Mouse (Mus musculus) heart, embryonic 11.5 days (tissue): Measurements from ENCODE around the gene Fzd7. TPM values are rescaled to one million over a fixed set of nuclear protein-coding genes. Genes with fewer than 3 reads are reported as not detected.

Experiments
- ATAC-seq: fragments of 200-750 bp; cut with Nextera tagmentation; replicated peaks from 2 replicates; pipeline ENCODE4 v1.8.0; 2017; ENCODE audit warnings: moderate library complexity; ENCODE audit not compliant: insufficient number of reproducible peaks, low FRiP score, low TSS enrichment
- H3K27ac ChIP-seq: fragments of 300-500 bp; sonication (generic); 2 replicates; pipeline ENCODE4 v1.5.1; 2014; ENCODE audit warnings: mild to moderate bottlenecking, low read depth, low read length
- H3K27me3 ChIP-seq: fragments of 300-500 bp; sonication (generic); 2 replicates; pipeline ENCODE4 v1.6.1; 2014; ENCODE audit warnings: mild to moderate bottlenecking, low read length, mixed read lengths; ENCODE audit not compliant: control insufficient read depth, insufficient read depth
- H3K36me3 ChIP-seq: fragments of 300-500 bp; sonication (generic); 2 replicates; pipeline ENCODE4 v1.6.1; 2014; ENCODE audit warnings: mild to moderate bottlenecking, low read length, moderate library complexity, mixed read lengths; ENCODE audit not compliant: control insufficient read depth, insufficient read depth
- H3K4me1 ChIP-seq: fragments of 300-500 bp; sonication (generic); 2 replicates; pipeline ENCODE4 v1.6.1; 2014; ENCODE audit warnings: low read length; ENCODE audit not compliant: control insufficient read depth, insufficient read depth
- H3K4me2 ChIP-seq: fragments of 300-500 bp; sonication (generic); 2 replicates; pipeline ENCODE4 v1.6.1; 2014; ENCODE audit warnings: mild to moderate bottlenecking, moderate library complexity
- H3K4me3 ChIP-seq: fragments of 300-500 bp; sonication (generic); 2 replicates; pipeline ENCODE4 v1.5.1; 2014; ENCODE audit warnings: low read depth, low read length
- H3K9ac ChIP-seq: fragments of 300-500 bp; sonication (generic); 2 replicates; pipeline ENCODE4 v1.6.1; 2014; ENCODE audit warnings: mild to moderate bottlenecking, low read depth, low read length, moderate library complexity
- H3K9me3 ChIP-seq: fragments of 300-500 bp; sonication (generic); replicated peaks from 2 replicates; pipeline ENCODE4 v1.6.1; 2016; ENCODE audit warnings: low read length; ENCODE audit not compliant: control insufficient read depth
- WGBS: fragments of 180-500 bp; shearing (Covaris S2); extraction: QIAGEN DNeasy Blood & Tissue Kit; methylation state at CpG from one replicate; pipeline ENCODE4 v1.1.7; 2014; ENCODE audit not compliant: insufficient replicate concordance; 5-methylcytosine and 5-hydroxymethylcytosine counted together
- polyA plus RNA-seq: library from polyadenylated mRNA; unstranded; fragments of >200 nt; fragmentation: Nextera tagmentation; extraction: Ambion mirVana; gene quantifications from 2 replicates; pipeline ENCODE4 v1.2.1, GENCODE M21; 2014

Gene Fzd7
- polyA plus RNA-seq: 4.5 and 6.0 TPM in 2 replicates

- Histone ChIP-seq H3K27ac (peak within 1 kb of the TSS; percentile 89), H3K9ac (peak within 1 kb of the TSS; percentile 83), H3K4me2 (peak within 1 kb of the TSS; percentile 80), H3K27me3 (peaks cover 19% of the 10 kb centered on the region), H3K9me3 (no peaks in the 10 kb centered on the region), H3K36me3 (no peaks in the 10 kb centered on the region; the same call in 1 of the 2 replicates), H3K4me3 (peak within 1 kb of the TSS; percentile 76), H3K4me1 (peaks cover 17% of the 10 kb centered on the region)
- peak; percentile 20; the same call in 1 of the 2 replicates for ATAC-seq
- under 1% methylated on average over 35 of the region's 35 CpGs for WGBS
Observed at GRCm38 (mm10) chr1:59482331-59482695, at the start of gene Fzd7. Gene Fzd7 (plus strand): TSS chr1:59482424.

GRCm38 (mm10) chr1:59433296-59433695, 48.9 kb upstream of the Fzd7 start:
- Histone ChIP-seq H3K4me3 (no peak overlapping the region), H3K27me3 (0 out of 2 replicates have a peak, but pooled peaks cover 3% of the 10 kb centered on the region), H3K9ac (no peak overlapping the region), H3K36me3 (no peaks in the 10 kb centered on the region), H3K9me3 (no peaks in the 10 kb centered on the region), H3K27ac (no peak overlapping the region), H3K4me1 (no peaks in the 10 kb centered on the region; the same call in 1 of the 2 replicates), H3K4me2 (no peak overlapping the region)
- no peak for ATAC-seq
- 49% methylated on average over 6 of the region's 6 CpGs for WGBS

DNA sequence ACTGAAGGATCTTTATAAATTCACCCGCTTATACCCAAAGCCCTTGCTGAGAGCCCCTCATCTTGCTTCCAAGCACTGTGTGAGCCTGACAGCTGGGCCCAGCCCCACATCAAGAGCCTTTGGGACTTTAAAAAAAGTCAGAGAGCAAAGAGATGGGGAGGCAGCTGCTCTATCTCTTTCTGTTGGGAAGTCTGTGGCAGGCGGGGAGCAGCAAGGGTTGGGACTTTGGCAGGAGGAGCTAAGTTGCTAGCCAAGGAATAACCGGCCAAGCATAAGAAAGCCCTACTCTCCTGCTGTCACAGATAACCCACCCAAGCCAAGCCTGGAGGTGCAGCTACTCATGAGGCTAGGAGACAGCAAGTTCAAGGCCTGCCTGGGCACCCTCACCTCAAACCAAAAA, 48.2 kb upstream of the Fzd7 start:
- 71% methylated on average over 3 of the region's 3 CpGs for WGBS
- H3K4me2 ChIP-seq: no peak overlapping the region
- no peak for ATAC-seq
- no peak overlapping the region for H3K9ac ChIP-seq
- H3K27me3 ChIP-seq: 0 out of 2 replicates have a peak, but pooled peaks cover 3% of the 10 kb centered on the region
- H3K4me3 ChIP-seq: no peak overlapping the region
- no peaks in the 10 kb centered on the region for H3K36me3 ChIP-seq
- H3K27ac ChIP-seq: no peak overlapping the region
- no peaks in the 10 kb centered on the region for H3K9me3 ChIP-seq
- H3K4me1 ChIP-seq: no peaks in the 10 kb centered on the region; the same call in 1 of the 2 replicates

DNA sequence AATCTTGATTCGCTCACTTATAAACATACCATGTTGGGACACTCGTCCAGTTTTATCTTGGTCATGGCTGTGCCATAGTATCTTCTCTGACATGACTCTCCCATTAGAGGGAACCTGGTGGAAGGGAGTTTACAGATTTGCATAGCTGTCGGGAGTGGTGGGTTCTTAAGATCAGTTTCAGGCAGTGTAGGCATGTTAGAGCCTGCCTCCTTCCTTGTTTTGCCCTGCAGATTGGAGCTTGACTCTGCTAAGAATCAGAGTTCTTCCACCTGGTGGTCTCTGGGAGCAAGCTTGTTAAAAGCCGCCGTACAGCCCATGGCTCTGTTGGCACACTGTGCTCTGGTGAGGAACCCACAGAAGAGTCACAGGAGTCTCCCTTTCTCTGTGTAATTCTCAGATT, 47.0 kb upstream of the Fzd7 start:
- H3K4me2 ChIP-seq: no peak overlapping the region
- ATAC-seq: no peak
- WGBS: 80% methylated on average over 5 of the region's 5 CpGs
- H3K9ac ChIP-seq: no peak overlapping the region
- no peak overlapping the region for H3K27ac ChIP-seq
- no peak overlapping the region for H3K4me3 ChIP-seq
- no peaks in the 10 kb centered on the region; the same call in 1 of the 2 replicates for H3K4me1 ChIP-seq
- H3K36me3 ChIP-seq: no peaks in the 10 kb centered on the region
- 0 out of 2 replicates have a peak, but pooled peaks cover 3% of the 10 kb centered on the region for H3K27me3 ChIP-seq
- H3K9me3 ChIP-seq: no peaks in the 10 kb centered on the region

DNA sequence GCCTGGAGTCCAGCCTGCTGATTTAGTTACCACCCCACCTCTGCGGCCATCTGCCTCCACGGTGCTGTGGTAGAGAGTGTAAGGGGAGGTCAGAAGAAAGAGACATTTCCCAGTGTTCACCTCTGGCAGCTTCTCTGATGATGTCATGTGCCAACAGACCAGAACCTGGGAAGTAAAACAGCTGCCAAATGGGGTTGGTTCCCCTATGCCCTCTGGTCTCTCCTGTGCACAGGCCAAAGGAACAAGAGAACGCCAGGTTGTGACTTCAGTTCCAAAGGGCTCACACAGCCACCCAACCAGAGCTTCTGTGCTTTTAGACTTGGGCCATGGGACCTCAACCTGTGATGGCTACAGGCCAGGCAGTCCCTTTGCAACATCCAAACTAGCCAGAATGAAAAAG, 45.9 kb upstream of the Fzd7 start:
- Histone ChIP-seq H3K27ac (no peak overlapping the region), H3K36me3 (no peaks in the 10 kb centered on the region), H3K27me3 (0 out of 2 replicates have a peak, but pooled peaks cover 3% of the 10 kb centered on the region), H3K4me2 (no peak overlapping the region), H3K4me3 (no peak overlapping the region), H3K9me3 (no peaks in the 10 kb centered on the region), H3K9ac (no peak overlapping the region), H3K4me1 (no peaks in the 10 kb centered on the region; the same call in 1 of the 2 replicates)
- ATAC-seq: no peak
- 72% methylated on average over 3 of the region's 3 CpGs for WGBS

GRCm38 (mm10) chr1:59437927-59438326, 44.3 kb upstream of the Fzd7 start:
- no peak for ATAC-seq
- H3K9me3 ChIP-seq: no peaks in the 10 kb centered on the region
- H3K9ac ChIP-seq: no peak overlapping the region
- H3K36me3 ChIP-seq: no peaks in the 10 kb centered on the region
- no peak overlapping the region for H3K27ac ChIP-seq
- H3K4me1 ChIP-seq: no peaks in the 10 kb centered on the region; the same call in 1 of the 2 replicates
- 44% methylated on average over 3 of the region's 3 CpGs for WGBS
- H3K4me2 ChIP-seq: no peak overlapping the region
- no peak overlapping the region for H3K4me3 ChIP-seq
- H3K27me3 ChIP-seq: 0 out of 2 replicates have a peak, but pooled peaks cover 3% of the 10 kb centered on the region

DNA sequence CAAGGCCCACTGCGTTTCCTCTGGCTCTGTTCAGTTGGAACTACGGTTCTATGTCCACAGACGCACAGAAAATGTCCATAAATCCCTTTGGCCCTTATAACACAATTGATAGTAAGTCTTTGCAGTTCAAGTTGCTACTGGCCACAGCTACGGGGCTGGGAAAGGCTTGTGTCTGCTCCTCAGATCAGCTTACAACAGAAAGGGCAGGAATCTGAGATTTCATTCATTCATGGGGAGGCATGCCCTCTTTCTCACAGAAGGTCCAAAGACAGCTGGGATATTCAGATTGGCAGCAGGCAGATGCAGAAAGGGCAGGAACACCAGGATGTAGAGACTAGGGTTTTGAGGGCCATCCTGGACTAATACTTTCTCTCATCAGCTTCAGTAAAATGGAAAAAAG, 43.9 kb upstream of the Fzd7 start:
- no peaks in the 10 kb centered on the region for H3K9me3 ChIP-seq
- ATAC-seq: no peak
- 0 out of 2 replicates have a peak, but pooled peaks cover 3% of the 10 kb centered on the region for H3K27me3 ChIP-seq
- H3K4me3 ChIP-seq: no peak overlapping the region
- no peak overlapping the region for H3K27ac ChIP-seq
- H3K9ac ChIP-seq: no peak overlapping the region
- no peaks in the 10 kb centered on the region for H3K36me3 ChIP-seq
- no peaks in the 10 kb centered on the region; the same call in 1 of the 2 replicates for H3K4me1 ChIP-seq
- WGBS: 57% methylated on average over 4 of the region's 4 CpGs
- H3K4me2 ChIP-seq: no peak overlapping the region

- H3K4me2 ChIP-seq: no peak overlapping the region
- no peaks in the 10 kb centered on the region for H3K9me3 ChIP-seq
- 68% methylated on average over 2 of the region's 2 CpGs for WGBS
- no peaks in the 10 kb centered on the region for H3K36me3 ChIP-seq
- no peak for ATAC-seq
- no peak overlapping the region for H3K27ac ChIP-seq
- H3K27me3 ChIP-seq: 0 out of 2 replicates have a peak, but pooled peaks cover 3% of the 10 kb centered on the region
- no peaks in the 10 kb centered on the region for H3K4me1 ChIP-seq
- H3K9ac ChIP-seq: no peak overlapping the region
- H3K4me3 ChIP-seq: no peak overlapping the region
Observed at GRCm38 (mm10) chr1:59439252-59439651, 43.0 kb upstream of the Fzd7 start.

GRCm38 (mm10) chr1:59439941-59440340, 42.3 kb upstream of the Fzd7 start:
- WGBS: 71% methylated on average over 1 of the region's 1 CpGs
- H3K4me2 ChIP-seq: no peak overlapping the region
- no peak for ATAC-seq
- no peak overlapping the region for H3K27ac ChIP-seq
- no peaks in the 10 kb centered on the region for H3K9me3 ChIP-seq
- no peaks in the 10 kb centered on the region for H3K4me1 ChIP-seq
- H3K27me3 ChIP-seq: 0 out of 2 replicates have a peak, but pooled peaks cover 3% of the 10 kb centered on the region
- no peaks in the 10 kb centered on the region for H3K36me3 ChIP-seq
- H3K4me3 ChIP-seq: no peak overlapping the region
- H3K9ac ChIP-seq: no peak overlapping the region
